Mouse (Mus musculus) central nervous system, embryonic 14 days (tissue): ENCODE results near the gene Apol10a. TPM values are rescaled to one million over a fixed set of nuclear protein-coding genes. Genes with fewer than 3 reads are reported as not detected.

Source experiments
- polyA plus RNA-seq: library from polyadenylated mRNA; depleted of rRNA; stranded (reverse); fragments of >200 nt; gene quantifications from 2 replicates; pipeline ENCODE4 v1.2.3, GENCODE M21; 2012; rRNA removed

The Apol10a gene
- polyA plus RNA-seq, result not detected in 2 replicates

DNA sequence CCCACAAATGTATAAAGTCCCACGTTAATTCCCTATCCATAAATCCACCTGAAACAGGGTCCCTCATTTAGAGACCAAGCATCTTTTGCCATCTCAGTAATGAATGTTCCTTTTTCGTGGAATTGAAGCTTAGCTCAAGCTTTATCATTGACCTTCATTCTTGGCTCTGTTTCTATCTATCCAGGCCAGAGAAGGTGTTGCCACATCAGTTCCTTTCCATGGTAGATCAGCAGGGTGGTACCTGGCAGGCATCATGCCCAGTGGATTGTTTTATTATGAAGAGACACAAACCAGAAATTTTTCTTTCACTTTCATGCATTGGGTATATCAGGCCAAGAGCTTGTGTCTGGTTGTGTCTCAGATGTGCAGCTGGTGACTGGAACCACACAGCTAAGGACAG lies at the start of gene Apol10a:
Gene Apol10a, plus strand, starts transcription at position 355 of the 400 bp plus-strand sequence.

DNA sequence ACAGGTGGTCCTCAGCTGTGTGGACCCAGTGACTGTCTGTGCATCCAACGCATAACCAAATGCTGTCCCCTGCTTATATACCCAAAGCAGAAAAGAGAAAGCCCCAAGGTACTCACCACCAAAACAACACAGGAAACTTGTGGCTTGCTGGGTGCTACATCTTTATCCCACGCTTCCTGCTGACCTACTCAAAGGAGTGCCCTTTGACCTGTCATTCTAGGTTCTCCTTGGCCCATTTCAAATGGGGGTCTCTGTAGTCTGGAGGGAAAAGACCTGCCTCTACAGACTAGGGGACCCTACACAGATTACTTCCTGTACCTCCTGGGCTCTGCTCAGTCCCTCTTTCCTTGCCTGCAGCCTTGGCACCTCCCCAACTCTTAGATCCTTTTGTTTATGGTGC lies 29.5 kb upstream of the Apol10a start, which contains the start of gene Apol7b:
Gene Apol7b, minus strand, starts transcription at position 101 of the 400 bp plus-strand sequence.

GRCm38 (mm10) chr15:77507966-77508365 lies 31.1 kb downstream of the Apol10a start, which contains the start of gene Apol11a:
Apol11a (plus strand) TSS chr15:77508271.

DNA sequence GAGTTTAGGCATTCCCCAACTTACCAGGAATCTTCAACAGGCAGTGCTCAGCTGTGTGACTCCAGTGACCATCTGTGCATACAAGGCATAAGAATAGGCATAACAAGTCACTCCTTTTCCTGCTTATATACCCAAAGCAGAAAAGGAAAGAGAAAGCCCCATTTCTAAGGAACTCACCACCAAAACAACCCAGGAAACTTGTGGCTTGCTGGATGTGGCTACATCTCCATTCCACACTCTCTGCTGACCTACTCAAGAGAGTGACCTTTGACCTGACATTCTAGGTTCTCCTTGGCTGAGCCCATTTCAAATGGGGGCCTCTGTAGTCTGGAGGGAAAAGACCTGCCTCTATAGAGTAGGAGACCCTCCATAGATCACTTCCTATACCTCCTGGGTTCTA lies 56.4 kb downstream of the Apol10a start, which contains the start of gene Apol7c:
Gene Apol7c, minus strand, starts transcription at position 101 of the 400 bp plus-strand sequence.

Other genes starting within 250 kb of the Apol10a start
- gene Rbfox2, start 170.0 kb upstream of the Apol10a start, polyA plus RNA-seq, result 312 and 317 TPM in 2 replicates
- 0.25 TPM in 1 of 2 replicates, not detected in the other for gene Apol7a, start 77.9 kb upstream of the Apol10a start, polyA plus RNA-seq
- gene Apol9a, start 65.9 kb upstream of the Apol10a start, polyA plus RNA-seq, result 0.10 TPM in 2 replicates
- gene Apol7b, start 29.6 kb upstream of the Apol10a start, polyA plus RNA-seq, result 0.04 TPM in 1 of 2 replicates, not detected in the other
- not detected in 2 replicates for gene Apol11a, start 31.2 kb downstream of the Apol10a start, polyA plus RNA-seq
- 0.04 and 0.06 TPM in 2 replicates for gene Apol7c, start 56.3 kb downstream of the Apol10a start, polyA plus RNA-seq
- gene 1700025B11Rik, start 84.8 kb downstream of the Apol10a start, polyA plus RNA-seq, result not detected in 2 replicates
- gene Apol10b, start 119.1 kb downstream of the Apol10a start, polyA plus RNA-seq, result 0.09 and 0.13 TPM in 2 replicates
- not detected in 2 replicates for gene Gm36245, start 122.2 kb downstream of the Apol10a start, polyA plus RNA-seq
- not detected in 2 replicates for gene Apol11b, start 166.2 kb downstream of the Apol10a start, polyA plus RNA-seq
- 0.05 TPM in 1 of 2 replicates, not detected in the other for gene Apol7e, start 221.8 kb downstream of the Apol10a start, polyA plus RNA-seq